Mouse (Mus musculus) kidney, adult 10 weeks (tissue): Measurements from ENCODE around the gene Rtl4. TPM values are rescaled to one million over a fixed set of nuclear protein-coding genes. Genes with fewer than 3 reads are reported as not detected.

Experiments used
- polyA plus RNA-seq: library from polyadenylated mRNA; stranded (reverse); fragments of 350-450 nt; fragmentation: Illumina TruSeq; extraction: RNeasy Lipid Tissue Mini Kit (QIAGEN cat#74804); gene quantifications from one replicate; pipeline ENCODE4 v1.2.3, GENCODE M21; 2014; ENCODE audit warnings: low read depth, low replicate concordance

Gene Rtl4
- polyA plus RNA-seq: 2.0 TPM

GRCm38 (mm10) chrX:144688207-144689118 is at the start of gene Rtl4:
Rtl4 (plus strand) TSS chrX:144688907.

GRCm38 (mm10) chrX:144688142-144688206 is 733 bp upstream of the Rtl4 start, which contains the start of gene Trpc5:
Trpc5 (minus strand) TSS chrX:144688180.

Other genes with a start within 250 kb of the Rtl4 start
- not detected for gene Trpc5os, start 232.3 kb upstream of the Rtl4 start, polyA plus RNA-seq
- 0.16 TPM for gene Trpc5, start 727 bp upstream of the Rtl4 start, polyA plus RNA-seq